Mouse (Mus musculus) c-Kit-positive CD71-negative TER-119-negative erythroid progenitor cells, embryonic 14.5 days (primary cell): Measurements from ENCODE around the gene Wasf2.

ENCODE experiments used
- DNase-seq: peaks from one replicate; pipeline ENCODE4 v3.0.0-alpha.2; 2013; ENCODE audit warnings: low read depth

Gene Wasf2

DNA sequence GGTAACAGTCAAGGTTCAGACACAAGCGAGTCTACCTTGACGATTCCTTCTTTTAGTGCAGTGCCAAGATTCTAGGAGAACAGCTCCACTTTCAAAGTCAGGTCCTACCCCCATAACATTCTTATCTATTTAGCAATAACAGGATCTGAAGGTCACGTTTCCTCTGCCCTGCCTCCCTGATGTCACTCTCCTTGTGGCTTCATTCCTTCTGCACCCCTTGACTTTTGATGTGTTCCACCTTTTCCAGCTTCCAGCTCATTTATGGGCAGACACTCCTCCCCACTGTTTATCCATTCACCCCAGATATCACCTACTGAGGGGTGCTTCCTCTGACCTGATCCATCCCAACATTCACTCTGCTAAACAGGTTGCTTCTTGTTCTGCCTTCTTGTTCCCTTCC is 3.2 kb upstream of the Wasf2 start:
- DNase-seq: no peak

DNA sequence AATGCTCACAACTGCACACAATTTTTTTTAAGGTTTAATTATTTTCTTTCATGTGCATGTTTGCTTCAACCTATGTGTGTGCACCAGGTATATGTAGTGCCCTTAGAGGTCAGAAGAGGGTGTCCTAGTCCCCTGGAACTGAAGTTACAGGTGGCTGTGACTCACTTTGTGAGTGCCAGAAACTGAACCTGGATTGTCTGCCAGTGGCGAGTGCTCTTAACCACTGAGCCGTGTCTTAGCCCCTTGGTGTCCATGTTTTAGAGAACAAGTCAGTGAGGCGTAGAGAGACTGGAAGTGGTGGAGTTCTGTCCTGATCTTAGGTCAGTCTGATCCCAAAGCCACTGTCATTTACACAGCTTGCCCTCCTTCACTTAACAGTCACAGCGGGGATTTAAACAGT is 2.4 kb upstream of the Wasf2 start:
- DNase-seq: no peak

DNA sequence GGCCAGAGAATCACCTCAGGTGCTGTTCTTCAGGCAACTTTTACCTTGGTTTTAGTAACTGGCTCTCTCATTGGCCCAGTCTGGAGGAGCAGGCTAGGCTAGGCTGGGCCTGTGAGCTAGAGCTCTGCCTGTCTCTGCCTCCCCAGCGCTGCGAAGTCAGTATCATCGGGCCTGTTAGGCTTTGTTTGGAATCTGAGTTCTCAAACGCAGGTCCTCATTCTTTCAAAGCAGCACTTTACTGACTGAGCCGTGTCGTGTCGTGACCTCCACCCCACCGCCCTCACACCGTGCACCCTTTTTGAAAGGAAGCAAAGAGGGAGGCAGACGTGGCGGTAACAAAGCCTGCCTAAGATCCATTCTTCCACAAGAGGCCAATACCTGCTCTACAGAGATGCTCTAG is 914 bp upstream of the Wasf2 start:
- DNase-seq: no peak

DNA sequence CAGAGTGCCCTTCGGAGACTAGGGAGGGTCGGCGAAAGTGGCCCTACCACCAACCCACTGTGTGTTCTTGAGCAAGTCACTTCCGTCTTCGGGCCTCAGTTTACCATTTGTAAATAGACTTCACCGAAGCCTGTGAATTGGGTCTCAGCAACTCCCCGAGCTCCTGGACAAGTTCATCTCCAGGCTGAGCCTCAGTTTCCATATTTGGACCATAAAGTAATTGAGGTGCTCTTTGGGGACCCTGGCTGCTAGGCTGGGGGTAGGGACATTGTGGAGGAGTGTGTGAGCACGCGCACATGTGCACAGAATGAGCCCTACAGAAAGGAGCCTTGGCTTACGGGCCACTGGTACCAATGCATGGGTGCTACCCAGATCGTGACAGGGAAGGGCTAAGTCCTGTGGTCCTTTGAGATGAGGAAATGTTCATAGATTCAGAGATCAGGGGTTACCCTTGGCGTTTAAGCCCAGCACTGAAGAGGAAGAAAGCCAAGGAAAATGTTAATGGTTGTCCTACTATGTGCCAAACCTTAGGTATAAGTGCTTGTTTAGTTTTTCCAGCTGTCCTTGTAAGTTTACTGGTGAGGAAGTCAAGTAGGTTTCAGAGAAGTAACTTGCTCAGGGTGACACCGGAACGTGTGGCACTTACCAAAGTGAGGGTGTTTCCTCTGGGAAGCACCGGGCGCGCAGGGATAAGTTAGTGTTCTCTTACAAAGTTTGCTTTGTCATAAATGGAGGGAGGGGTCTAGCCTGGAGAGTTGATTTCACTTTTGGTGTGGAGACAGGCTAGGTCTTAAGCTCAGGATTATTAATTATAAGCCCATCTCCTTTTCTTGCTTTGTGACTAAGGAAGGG is 811 bp downstream of the Wasf2 start:
- no peak for DNase-seq

DNA sequence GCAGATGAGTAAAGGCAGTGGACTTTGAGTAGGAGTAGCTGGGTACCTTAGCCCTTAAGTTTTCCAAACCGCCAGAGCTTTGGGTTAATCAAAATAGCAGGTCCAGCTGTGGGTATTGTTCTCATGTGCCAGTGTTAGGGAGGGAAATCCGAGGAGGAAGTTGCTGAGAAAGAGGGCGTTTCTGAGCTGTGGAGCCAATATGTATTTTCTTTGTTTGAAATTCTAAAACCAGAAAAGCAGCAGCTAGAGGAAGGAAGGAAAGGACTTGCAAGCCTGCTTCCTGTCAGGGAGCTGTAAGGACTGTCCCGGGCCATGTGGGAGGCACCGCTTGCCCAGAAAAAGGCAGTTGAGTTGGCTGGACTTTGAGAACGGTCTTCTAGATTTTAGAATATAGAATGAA is 1.7 kb downstream of the Wasf2 start:
- peak; percentile 46 for DNase-seq

DNA sequence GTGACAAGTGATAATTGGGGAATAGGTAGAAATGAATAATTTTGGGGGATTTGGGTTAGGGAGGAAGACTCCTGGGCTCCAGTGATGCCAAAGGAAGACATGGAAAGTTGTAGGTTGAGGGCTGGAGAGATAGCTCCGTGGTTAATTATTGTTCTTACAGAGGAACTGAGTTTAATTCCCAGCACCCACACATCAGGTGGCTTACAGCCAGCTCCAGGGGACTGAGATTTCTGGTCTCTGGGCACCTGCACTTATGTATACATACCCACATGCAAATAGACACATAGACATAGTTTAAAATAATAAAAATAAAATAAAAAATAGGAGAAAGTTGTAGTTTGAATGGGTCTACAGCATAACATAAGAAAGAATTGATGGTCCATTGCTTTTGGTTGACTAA is 6.6 kb downstream of the Wasf2 start:
- no peak for DNase-seq

DNA sequence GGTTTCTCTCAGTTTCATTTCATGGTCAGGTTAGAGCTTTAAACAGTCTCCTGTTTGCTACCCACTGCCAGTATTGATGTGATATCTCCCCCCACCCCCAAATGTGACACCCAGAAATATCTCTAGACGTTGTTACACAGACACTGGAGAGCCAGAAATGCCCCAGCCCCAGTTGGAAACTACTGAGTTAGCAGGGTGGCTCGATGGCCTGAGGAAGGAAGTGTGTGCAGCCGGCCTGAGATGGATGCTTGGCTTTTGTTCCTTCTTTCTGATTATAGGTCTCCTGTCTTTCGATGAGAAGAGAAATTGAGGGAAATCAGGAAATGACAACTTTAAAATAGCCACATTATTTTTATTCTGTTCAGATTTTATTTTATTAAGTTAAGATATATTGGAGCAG is 8.7 kb downstream of the Wasf2 start:
- DNase-seq: no peak

DNA sequence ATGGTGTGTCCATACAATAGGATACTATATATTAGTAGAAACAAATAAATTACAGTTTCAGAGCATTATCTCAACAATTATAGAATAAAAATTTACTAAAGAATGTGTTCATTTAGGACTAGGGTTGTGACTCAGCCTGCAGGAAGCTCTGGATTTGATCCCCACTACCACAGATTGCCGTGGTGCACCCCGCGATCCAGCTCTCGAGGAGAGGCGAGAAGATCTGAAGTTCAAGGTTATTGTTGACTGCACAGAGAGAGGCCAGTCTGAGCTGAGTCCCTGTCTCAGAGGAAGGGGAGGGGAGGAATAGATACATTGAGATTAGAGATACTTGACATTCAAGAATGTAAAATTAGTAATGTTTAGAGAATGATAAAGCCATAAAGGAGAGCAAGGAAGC is 24.7 kb downstream of the Wasf2 start:
- no peak for DNase-seq

DNA sequence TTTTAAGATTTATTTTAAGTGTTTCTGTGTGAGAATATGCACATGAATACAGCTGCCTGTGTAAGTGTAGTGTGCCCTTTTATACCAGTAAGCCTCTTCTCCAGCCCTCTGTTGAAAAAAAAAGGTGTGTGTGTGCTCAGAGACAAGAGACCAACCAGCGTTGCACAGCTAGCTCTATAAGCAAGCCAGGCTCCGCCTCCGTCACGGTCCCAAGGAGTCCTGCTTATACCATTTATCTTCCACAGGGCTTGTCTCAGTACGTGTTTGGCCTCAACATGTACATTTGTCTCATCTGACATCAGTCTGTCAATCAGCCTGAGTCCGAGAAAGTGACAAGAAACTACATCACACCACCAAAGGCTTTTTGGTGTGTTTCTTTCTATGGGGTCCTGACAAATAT is 25.4 kb downstream of the Wasf2 start:
- DNase-seq: no peak

DNA sequence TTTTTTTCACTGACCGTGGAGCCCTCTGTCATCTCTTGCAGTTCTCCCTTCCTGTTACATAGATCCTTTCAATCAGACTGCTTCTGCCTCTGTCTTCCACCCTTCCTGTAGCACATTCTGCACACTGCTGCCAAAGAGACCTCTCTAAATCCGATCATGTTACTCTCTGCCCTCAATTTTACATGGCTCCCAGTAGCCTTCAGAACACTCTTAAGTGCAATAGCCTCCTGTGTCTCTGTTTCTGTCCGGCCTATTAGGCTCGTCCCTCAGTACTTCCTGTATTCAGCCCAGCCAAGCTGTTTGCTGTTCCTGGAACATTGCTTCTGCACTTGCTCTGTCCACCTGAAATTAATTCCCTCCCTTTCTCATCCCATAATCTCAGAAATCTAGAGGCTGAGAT is 26.1 kb downstream of the Wasf2 start:
- no peak for DNase-seq

DNA sequence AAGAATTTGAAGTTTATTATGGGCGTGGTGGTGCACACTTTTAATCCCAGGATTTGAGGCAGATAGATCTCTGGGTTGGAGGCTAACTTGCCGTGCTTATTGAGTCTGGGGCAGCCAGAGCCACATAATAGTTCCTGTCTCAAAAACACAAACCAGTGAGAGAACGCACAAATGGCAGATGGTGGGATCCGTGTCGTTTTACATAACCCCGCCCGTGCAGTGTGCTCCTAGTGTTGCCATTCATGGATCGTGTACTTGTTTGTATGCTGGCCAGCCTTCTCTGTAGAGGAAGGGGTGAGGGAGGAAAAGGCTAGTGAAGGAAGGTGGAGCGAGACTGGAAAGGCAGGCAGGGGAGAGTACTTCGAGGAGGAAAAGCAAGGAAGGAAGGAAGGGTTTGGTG is 26.5 kb downstream of the Wasf2 start:
- DNase-seq: no peak

DNA sequence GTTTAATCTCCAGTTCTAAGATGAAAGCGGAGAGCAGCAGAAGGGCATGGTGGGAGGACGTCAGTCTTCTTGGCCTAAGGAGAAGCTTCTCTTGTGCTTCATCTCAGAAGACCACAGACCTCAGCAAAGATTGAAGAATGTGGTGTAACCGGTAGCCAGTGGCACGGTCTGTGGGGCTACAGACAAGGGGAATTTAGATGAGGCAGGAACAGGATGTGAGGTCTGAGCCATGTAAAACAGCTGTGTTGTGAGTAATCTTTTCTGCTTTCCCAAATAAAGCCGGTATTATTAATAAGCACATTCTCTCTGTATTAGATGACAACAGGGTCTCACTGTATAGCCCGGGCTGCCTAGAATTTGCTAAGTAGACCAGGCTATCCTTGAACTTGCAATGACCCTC is 28.8 kb downstream of the Wasf2 start:
- no peak for DNase-seq

DNA sequence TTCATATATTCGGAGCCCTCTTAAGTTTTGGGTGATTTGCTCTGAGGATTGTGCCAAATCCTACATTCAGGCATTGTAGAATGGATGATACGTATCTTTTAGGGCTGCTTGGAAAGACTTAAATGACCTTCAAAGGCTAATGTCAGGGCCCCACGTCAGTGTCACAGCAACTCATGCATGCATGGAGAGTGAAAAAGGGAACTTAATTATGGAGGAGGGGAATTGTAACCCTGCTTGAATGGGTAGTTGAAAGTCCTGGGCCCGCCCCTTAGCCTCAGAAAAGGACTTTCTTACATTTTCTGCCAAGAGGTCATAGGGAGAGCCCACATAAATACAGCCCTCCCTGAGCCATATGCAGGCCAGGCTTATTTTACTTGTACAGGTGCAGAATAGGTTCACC is 29.3 kb downstream of the Wasf2 start:
- DNase-seq: no peak

DNA sequence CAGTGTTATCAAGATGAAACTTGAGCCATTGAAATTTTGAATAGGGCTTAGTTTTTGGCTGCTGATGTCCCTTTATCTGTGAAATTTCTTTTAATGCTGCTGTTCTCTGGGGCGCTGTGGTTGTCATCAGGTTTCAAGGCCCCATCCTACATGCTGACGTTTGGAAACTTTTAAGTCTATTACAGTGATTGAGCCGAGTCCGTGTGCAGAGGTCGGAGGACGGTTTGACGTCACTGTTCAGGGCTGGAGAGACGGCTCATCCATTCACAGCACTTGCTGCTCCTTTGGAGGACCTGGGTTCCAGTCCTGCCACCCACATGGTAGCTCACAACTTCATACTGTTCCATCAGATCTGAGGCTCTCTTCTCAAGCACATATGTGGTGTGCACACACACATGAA is 29.9 kb downstream of the Wasf2 start:
- no peak for DNase-seq

DNA sequence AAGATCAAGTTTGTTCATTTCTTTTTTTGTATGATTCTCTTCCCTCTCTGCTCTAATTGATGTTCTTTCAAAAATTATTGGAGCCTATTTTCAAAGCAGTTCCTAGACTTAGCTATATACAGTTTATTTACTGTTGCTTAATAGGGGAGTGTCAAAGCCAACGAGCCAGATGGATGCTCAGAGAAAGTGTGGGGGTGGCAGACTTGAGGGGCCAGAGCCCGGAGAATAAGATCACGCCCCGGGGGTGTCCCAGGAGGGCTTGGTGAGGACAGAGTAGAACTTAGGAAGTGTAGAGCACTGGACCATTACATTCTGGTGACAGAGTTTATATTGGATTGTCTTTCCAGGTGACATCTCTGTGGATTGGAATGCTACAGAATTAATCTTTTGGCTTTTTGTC is 30.5 kb downstream of the Wasf2 start:
- DNase-seq: no peak

DNA sequence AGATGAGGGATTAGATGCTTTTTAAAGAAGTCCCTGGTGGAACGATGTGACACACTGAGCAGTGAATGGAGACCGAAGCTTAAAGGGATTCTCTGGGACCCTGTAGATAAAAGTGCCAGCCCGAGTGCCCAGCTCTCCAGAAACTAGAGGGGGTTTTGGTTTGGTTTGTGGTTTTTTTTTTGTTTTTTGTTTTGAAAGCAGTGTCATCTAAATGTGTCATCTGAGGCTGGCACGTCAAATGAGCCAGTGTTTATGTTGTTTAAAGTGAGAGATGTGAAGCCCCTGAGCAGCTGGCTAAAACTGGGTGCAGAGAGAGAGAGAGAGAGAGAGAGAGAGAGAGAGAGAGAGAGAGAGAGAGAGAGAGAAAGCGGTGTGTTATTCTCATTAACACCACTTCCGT is 31.9 kb downstream of the Wasf2 start:
- DNase-seq: no peak

DNA sequence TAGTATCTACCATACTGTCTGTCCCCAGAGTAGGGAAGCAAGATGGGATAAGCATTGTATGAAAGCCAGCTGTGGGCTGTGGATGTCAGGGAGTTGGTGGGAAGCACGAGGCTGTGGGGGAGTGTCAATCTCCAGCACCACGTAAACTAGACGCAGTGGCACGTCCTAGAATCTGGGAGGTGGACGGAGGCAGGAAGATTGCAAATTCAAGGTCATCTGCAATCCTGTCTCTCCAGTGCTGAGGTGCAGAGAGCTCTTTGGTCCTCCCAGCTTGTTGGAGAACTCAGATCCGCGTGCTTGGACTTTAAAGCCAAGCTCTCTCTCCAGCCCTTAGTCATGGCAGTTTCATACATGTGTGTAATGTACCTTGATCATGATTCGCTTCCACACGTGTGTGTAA is 36.5 kb downstream of the Wasf2 start:
- DNase-seq: no peak

DNA sequence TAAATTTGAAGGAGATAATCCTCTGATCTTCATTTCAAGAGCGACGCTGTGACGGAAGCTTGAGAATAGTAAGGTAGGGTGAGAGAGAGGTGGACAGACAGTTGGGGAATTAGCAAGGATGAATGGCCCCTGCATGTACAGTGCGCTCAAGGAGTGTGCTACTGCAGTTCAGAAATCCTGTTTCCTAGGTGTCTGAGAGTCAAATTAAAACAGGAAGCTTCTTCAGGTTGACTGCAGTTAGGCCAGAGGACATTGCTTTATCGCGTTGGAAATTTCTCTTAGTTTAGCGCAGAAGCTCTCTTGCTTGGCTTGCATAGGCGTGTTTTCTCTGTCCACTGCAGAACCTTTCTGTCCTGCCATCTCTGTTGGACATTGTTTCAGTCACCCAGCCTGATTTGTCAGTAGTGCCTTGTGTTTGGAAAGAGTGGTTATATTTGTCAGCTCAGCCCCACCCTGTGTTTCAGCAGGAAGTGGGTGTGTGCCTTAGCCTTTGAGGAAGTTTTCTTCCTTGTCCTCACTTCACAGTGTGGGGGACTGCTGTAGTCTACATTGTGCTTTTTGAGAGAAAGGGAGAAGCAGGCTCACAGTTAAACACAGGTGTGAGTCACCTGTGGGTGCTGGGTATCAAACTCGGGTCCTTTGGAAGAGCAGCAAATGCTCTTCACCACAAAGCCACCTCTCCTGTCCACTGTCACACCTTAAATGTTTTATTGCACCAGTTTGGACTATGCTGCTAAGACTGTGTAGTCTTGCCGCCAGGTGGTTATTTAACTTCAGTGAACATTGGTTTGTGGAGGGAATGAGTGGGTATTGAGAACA is 39.1 kb downstream of the Wasf2 start:
- DNase-seq: no peak

DNA sequence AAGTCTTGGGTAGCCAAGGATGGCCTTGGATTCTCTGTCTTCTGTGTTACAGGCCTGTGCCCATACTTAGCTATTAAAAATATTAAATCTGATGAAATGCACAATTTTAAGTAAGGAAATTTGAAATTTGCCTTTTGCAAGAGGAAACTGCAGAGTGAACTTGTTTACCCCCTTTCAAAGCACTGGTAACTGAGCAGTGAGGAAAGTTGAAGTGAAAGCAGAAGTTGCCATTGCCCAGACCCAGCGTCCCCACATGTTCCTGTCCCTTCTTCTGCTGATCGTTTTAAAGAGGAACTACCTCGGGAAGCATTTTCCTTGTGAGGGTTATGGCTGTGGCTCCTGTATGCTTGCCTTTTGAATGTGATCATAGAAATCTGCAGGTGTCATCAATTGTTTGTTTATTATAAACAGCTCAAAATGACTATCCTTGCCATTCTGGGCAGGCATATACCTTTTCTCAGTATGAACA is 39.8 kb downstream of the Wasf2 start:
- peak; percentile 65 for DNase-seq

DNA sequence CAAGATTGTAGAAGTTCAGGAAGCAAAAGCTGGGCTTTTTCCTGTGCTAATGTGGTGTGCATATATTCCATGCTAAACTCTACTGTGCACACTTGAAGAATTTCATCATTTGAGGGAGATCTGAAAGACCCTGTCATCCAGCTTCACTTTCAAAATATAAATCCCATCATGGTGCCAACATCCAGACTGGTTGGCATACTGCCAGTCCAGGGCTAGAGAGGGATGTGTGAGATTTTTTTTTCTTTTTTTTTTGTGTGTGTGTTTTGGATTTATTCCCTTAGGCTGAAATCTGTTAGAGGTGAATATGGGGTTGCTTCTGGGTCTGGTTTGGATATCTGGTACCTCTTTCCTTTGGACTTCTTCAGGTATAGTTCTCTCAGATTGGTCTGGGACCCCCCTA is 40.3 kb downstream of the Wasf2 start:
- no peak for DNase-seq

DNA sequence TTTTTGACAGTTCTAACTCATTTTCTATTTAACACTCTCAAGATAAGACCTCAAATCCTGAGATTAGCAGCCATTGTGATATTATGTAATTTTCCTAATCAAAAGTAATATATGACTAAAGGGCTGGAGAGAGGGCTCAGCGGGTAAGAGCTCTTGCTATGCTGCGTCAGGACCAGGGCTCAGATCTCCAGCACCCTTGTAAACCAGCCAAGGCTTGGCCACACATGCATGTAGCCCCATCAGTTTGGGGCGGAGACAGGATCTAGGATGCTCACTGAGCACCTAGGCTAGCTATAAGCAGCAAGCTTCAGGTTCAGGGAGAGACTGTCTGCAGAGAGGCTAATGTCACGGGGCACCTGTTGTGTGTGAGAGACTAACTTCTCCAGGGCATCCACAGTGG is 42.1 kb downstream of the Wasf2 start:
- no peak for DNase-seq

DNA sequence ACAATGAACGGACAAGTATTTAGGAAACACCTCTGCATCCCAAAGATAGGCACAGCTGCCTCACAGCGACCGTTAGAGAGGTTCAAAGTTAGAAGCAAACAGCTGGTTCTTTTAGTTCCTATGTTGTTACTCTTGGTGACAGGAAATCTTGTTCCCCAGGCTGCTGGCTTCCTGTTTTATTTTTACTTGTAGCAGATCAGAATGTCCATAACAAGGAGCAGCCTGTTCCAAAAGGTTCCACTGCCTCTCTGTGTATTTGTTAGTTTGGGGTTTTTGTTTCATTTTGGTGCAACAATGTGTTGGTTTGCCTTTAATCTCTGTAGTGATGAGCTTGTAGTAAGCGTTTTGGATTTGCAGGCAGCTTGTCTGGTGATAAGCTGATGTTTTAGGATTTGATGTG is 44.1 kb downstream of the Wasf2 start:
- DNase-seq: no peak

DNA sequence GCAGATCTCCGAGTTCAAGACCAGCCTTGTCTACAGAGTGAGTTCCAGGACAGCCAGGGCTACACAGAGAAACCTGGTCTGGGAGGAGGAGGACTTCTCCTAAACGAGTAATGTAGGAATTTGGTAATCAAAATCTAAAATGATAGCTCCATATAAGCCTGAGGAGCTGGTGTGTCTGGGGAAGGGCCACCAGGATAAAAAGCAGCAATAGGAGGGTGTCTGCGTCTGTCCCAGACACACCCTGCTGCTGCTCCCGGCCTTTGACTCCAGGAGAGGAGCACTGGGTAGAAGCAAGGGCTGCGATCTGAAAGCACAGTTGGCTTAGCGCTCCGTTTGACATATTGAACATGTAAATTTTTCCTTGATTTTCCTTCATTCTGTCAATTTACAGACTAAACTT is 45.0 kb downstream of the Wasf2 start:
- no peak for DNase-seq
